Mouse (Mus musculus) cerebellum, adult (tissue): ENCODE results near the gene Hoxc10.

Experiments used
- ATAC-seq: cut with Nextera tagmentation; 2 replicates; pipeline ENCODE4 v1.9.2; 2017; ENCODE audit warnings: mild to moderate bottlenecking, moderate library complexity, mixed read lengths; ENCODE audit not compliant: insufficient number of reproducible peaks, low FRiP score, low TSS enrichment

The Hoxc10 gene

DNA sequence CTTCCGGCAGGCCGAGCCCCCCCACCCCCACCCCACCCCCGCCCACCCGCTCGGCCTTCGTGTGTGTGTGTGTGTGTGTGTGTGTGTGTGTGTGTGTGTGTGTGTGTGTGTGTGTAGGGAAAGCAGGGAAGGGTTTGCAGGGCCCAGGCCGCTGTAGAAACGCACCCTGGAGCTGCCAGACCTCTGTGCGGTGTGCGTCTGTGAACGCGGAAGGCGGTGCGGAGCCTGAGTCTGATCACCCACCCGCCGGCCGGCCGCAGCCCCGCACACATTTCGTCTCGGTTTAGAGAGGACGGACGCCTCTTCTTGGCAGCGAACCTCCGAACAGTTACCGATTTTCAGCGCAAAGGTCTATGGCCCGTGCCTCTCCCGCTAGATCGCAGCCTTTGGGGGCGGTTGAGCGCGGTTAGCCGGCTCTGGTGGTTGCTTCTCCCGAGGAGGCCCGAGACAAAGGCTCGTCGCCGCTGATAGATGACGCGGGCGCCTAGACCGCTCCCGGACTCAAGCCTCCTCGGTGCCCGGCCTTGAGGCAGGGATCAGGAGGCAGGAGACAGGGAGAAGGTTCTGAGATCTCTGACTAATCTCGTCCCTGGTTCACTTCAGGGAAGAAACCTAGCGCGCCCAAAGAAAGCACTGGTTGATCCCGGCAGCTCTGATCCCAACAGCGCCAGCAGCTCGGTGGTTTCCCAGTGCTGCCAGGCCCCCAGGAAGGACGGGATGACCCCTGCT is 23.7 kb upstream of the Hoxc10 start:
- ATAC-seq: no peak

DNA sequence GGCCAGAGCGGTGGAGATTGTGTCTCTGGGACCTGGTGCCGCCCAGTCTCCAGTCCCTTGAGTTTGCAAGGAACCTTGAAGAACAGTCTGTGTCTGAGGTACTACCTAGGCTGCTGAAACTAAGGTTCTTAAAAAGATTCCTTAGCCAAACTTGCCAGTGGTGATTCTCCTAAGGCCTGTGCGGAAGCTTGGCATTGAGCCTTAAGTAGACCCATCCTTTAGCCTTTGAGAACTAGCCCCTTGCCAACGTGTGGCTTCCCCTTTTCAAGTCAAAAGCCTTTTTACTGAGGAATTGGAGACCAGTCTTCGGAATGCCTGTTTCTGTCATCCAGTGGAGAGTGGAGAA is 23.2 kb upstream of the Hoxc10 start:
- no peak for ATAC-seq

DNA sequence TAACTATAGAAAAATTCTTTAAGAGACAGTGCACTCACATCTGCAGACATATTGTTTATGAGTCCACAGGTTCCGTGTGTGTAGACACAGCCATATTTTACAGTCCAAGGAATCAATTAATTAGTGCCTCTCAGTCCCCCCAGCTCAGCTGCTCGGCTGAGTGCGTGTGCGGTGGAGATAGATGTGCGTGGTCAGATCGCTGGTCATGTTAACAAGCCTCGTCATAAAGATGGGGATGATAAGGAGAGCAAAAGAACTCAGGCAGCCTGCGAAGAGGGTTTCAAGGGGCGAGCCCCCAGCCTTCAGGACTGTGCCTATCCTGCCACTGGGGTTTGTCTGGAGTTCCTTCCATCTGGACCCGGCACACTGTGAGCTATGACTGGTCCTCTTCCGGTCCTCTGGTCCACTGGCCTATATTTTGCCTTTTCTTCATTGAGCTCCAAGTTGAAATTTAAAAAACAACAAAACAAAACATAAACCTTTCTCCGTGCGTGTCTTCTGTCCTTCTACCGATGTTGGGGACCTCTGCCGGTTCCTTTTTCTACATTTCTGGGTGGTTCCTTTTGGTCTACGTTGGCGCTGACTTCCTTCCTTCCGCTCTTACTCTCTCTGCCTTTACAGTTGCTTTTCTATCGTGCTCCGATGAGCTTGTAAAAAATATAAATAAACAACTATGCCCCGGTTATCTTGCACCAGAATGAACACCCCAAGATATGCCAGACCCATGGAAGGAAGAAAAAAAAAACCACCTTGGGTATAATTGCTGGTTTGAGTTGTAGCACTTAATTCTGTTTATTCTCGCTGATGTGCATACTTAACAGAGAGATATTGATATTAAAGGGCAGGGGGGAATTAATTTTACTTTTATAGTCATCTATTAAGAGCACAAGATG is 21.2 kb upstream of the Hoxc10 start:
- no peak for ATAC-seq

DNA sequence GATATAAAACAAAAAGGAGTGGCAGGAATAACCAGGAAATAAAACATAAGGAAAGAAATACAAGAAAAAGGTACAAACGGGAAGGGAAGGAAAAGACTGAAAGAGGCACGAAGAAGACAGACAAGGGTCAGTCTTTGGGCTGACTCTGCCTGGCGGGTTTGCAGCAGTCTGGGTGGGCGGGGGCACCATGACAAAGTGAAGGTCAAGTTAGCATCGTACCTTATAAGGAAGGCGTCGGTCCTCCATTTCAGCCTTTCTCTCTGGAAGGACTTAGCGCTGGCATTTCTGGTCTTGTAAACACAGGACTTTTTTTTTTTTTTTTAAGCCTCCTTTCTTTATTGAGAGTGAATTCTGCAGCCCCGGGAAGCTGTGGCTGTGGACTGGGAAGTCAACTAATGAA is 19.3 kb upstream of the Hoxc10 start:
- ATAC-seq: no peak

DNA sequence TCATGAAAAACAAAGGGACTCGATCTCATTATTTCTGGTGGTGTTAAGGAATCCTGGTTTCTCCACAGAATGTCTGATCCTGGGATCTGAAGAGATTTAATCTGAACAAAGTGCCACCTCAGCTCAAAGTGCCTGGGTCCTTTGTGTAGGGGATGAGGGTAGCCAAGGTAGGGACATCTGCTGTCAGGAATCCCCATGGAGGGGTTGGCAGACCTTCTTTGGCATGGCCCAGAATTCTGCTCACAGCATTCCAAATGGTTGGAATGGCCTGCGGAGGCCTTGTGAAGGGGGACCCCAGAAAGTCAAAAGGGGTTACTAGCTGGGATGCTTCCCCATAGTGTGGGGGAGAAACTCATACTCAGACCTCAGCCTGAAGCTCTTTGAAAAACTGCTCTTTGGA is 17.8 kb upstream of the Hoxc10 start:
- no peak for ATAC-seq

DNA sequence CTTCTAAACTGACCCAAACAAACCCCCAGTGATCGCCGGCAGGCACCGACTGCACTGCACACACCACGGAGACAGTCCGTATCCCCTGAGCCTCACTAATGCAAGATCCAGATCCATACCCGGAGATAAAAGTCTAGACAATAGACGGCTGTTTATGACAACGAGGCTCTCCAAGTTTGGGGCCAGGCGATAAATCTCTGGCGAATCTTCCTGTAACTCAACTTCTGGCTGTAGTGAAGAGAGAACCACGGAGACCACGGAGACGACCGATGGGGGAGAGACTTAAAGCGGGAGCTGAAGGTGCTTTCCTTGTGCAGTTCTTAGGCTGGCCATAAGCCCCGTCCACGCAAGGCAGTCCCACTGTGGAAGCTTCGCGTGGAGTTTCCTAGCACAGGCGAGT is 16.9 kb upstream of the Hoxc10 start:
- no peak for ATAC-seq

DNA sequence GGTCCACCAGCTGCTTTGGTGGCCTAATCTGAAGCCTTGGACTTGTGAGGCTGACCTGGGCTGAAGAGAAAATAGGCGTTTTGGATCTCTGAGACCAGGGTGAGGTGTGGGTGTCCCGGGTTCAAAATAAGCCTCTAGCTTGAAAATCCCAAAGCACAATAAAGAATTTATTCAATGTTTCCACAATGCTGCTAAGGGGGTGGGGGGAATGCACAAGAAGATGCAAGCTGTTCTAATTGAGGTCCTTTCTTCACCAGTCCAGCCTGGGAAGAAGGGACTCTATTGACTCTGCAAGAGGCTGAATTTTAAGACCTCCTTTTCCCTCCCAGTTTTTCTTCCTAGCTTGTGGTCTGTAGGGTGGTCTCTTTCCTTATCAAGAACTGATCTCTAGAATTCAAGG is 15.7 kb upstream of the Hoxc10 start:
- no peak for ATAC-seq

DNA sequence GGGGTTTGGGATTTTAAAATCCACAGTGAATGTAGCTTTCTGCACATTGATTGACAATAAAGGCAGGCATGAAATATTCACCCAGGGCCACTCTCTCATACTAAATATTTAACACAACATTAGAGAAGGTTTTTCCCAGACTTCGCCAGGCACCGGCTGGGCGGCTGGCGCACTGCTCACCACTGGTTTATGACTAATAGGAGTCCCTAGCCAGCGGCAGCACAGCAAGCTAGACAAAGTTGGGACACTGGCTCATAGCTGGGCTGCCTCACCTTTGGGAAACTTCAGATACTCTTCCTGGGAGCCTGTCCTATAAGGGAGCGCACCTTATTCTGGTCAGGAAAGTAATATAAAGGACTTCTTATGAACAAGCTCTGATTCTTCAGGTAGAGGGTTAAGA is 13.0 kb upstream of the Hoxc10 start:
- no peak for ATAC-seq

DNA sequence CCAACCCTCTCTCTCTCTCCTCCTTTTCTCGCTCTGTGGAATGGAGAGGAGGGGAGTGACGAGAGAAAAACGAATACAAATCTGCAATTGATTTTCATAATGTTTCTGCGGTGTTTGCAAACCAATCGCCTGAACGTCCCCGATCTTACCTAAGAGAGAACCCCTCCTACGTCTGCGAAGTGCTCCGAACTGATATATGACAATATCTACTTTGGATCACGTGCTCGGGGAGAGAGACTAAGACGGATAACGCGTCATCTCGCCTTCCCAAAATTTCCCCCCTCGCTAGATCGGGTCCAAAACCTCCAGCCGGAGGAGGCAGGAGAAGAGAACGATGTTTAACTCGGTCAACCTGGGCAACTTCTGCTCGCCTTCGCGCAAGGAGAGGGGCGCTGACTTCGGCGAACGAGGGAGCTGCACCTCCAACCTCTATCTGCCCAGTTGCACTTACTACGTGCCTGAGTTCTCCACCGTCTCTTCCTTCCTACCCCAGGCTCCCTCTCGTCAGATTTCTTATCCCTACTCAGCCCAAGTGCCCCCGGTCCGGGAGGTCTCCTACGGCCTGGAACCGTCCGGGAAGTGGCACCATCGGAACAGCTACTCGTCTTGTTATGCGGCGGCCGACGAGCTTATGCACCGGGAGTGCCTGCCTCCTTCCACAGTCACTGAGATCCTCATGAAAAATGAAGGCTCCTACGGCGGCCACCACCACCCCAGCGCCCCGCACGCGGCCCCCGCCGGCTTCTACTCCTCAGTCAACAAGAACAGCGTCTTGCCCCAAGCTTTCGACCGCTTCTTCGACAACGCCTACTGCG is 12.2 kb upstream of the Hoxc10 start, which contains the start of gene Hoxc11:
Gene Hoxc11 (plus strand): TSS at position 236 of the 815 bp plus-strand sequence.
- ATAC-seq: no peak

DNA sequence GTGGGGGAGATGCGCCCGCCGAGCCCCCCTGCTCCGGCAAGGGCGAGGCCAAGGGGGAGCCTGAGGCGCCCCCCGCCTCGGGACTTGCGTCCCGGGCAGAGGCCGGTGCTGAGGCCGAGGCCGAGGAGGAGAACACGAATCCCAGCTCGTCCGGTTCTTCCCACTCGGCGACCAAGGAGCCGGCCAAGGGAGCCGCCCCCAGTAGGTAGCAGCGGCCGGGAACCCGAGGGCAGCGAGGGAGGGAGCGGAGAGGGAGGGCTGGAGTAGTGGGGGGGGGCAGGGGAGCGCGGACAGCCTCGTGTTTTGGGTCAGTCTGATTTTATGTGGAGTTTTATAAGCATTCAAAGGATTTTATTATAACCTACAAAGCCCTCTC is 11.6 kb upstream of the Hoxc10 start:
- ATAC-seq: no peak

DNA sequence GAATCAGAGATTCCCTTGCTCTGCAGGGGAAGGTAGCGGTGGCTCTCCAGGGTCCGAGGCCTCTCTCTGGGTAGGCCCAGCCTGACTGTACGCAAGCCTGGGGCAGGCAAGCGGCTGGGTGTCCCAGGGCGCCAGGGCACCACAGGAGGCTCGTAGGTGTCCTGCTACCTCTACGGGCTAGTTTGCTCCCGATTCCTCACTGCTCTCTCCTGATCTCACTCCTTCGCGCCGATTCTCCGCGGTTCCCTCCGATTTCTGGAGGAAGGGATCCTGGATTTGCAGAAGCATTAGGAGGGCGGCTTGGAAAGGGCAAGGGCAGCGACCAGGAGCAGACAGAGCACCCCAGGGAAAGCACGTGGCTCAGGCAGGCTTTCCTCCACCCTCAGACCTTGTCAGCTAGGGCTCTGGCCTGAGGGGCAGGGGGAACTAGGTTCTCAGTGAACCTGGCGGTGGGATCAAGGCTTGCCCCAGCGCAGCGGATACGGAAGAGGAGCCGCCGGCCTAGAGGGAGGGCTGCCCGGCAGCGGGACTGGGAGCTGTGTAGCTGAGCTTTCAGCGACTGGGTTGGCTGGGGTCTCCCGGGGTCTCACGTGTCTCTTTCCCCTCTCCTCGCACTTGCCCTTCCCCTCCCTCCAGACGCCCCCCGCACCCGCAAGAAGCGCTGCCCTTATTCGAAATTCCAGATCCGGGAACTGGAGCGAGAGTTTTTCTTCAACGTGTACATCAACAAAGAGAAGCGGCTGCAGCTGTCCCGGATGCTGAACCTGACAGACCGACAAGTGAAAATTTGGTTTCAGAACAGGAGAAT is 10.6 kb upstream of the Hoxc10 start:
- ATAC-seq: no peak

DNA sequence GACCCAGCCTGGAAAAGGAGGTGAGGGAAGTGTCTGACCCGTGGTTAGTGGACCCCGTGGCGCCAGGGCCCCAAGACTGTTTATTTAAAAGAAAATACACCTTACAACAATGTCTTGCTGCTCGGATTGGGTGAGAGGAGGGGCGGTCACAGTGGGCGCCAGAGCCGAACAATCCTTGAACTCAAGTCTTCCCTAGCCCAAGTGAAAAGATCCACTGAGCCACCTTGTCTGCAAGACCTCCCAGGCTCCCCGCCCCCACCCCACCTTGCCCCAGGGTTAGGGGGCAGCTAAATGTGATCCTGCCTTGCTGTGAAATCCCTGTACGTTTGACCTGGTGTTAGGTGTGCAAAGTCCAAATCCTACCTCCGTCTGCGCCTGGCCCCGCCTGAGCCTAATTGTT is 9.7 kb upstream of the Hoxc10 start:
- no peak for ATAC-seq

DNA sequence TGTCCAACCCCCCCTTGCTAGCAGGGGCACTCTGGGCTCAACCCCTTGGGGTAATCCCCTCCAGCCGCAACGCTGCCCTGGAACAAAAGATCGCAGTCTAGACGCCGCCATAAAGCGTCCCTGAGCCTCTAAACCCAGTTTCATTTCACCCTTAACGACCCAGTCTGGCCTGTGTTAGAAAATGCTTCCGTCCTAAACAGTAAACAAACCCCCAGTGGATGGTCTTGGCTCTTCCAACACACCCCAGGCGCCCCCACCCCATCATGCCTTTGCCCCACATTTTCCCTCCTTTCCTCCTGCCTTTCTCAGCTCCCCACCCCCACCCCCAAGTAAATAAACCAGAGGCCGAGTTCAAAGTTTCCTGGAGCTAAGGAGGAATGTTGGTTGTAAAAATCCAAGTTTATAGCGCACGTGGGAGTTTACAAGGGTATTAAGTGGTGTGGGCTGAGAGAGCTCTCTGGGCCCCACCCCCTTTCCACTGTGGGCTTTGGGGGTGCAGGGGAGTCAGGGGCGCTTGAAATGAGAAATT is 6.9 kb upstream of the Hoxc10 start:
- no peak for ATAC-seq

DNA sequence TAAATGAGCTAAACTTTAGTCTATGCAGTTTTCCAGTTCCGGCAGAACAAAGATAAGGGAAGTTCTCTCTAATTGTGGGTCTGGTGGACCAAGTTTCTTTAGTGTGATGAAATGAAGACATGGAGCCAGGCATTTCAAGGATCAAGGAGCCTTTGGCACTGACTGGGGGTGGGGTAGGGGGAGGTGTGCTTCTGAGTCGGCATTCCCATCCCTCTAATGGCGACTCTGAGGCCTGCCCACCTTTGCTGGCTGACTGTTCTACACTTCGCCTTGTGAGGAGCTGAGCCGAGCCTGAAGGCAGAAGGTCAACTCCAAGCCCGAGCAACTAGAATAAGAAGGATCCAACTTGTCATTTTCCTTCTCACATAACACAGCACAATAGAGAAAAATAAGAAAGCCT is 4.9 kb upstream of the Hoxc10 start:
- no peak for ATAC-seq

DNA sequence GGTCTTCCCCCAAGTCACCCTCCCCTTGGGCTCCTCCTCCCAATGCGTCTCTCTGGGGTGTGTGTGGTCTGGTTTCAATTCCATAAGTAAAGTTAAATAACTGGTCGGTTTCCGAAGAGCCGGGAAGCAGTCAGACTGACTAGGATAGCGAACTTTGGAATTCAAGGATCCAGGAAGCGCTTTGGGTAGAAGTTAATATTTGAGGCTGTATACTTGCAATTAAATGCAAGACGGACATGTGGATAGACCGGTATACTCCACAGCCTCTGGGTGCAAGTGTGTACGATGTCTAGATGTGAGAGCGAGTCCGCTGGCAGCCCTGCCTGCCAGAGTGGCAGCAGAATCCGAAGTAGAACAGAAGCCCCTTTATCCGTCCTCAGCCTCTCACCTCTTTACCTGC is 4.1 kb upstream of the Hoxc10 start:
- no peak for ATAC-seq

DNA sequence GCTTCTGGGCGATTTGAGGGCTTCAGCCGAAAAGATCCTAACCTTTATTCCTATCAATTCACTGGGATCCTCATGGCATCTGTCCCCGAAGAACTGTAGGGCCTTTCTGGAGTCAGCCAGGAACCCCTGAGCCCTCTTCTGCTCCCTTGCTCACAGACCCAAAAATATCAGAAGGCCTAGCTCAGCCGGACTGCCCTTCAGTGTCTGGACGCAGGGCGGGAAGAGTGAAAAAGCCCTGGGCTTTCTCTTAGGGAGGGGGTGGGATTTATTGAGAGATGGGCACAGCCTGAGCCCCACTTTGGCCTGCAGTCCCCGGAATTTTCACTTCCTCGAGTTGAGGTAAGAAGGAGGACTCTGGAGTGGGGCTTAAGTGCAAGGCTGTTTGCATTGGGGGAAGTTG is 3.3 kb upstream of the Hoxc10 start:
- no peak for ATAC-seq

DNA sequence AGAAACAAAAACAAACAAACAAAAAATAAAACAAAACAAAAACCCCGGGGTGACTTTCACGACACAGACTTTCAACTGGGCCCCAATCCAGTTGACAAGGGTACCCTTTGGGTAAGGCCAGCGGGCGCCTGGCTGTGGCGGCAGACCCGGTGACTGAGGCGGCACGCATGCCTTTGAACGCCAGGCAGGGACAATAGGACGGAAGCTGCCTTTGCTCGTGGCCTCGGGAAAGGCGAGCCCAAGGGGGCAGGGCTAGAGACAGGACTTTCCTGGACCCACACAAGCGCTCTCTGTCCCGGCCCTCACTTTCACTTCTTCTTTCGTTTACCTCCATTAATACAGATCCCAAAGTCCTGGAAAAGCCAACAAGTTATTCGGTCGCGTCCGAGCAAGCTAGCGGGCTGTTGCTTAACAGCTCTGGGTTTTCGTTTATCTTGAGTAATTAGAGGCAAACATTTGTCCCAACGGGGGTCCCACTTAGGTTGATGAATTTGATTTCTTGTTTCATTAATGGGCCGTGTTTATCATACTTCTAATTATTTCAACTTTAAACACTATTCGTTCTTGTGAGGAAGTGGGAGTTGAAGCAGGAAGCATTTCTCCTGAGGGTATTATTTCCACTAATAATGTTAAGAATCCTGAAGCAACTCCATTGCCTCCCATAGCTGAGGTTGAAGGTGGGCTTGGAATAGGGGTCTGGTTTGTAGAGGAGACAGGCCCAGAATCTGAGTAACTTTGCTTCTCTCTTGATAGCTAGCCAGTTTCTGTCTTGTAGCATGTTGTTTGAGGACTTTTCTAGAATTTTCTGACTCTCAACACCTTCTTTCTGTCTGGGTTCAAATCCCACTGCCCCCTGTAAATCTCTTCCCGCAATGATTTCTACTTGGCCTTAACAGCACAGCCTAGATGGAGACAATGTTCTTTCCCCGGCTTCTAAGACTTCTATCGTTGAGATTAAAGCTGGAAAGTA is 2.6 kb upstream of the Hoxc10 start:
- no peak for ATAC-seq

DNA sequence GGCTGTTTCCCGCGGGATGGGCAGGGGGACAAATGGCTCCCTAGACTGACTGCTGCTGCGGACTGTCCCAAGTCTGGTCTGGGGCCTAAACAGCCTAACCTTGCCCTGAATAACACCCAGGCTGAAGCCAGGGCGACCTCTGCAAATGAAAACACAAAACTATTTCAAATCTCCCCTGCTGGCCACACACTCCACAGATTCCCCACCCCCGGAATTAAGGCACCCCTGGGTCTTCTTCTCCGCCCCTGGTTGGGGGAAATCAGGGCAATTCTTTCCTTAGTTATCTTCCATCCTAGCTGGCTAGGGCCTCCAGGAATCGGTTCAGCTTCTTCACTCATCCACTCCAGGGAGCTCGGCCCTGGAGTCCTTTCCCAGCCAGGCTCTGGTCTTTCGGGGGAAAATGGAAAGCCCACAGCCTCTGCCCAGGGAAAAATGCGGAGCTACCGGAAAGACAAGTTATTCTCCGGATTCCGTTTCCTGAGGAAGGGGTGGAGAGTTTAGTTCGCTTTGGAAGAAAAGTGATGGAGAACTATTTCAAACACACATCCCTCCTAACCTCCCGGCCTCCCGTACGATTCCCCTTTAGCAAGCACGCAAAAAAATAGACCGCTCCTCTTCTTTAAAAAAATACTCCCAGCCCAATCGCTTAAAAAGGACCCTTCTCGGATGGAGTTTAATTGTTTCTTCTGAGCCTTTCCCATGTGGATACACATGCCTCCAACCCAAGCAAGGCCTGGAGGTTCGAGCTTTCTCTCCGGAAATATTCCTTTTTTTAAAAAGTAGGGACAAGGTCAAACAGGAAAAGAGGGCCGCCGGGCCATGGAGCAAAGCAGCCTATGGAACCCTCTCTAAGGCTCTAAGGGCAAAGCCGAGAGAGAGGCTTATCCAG is 1.3 kb upstream of the Hoxc10 start:
- ATAC-seq: no peak
